Mouse (Mus musculus): Measurements from ENCODE around the gene Ppfia1.

Gene Ppfia1

DNA sequence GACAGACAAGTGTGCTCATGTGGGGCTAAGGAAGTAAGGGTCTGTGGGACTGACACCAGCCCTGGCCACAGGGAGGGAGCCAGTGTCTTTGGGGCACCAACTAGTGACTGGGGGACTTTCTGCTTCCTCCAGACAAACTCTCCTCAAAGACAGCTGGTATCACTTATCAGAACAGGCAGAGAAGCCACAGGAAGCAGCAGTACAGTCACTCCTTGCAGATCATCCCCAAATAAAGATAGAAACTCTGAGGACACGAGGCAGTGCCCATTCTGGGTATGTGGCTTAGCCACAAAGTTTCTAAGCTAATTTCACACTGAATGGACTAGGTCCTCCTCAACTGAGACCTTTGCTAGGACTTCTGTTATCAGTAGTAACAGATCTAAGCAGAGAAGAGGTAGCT lies 60.6 kb downstream of the Ppfia1 start:
- Histone ChIP-seq H3K4me3 (replicated peaks; ENCODE audit: low read length) (no peak overlapping the region), H3K36me3 (ENCODE audit: insufficient read depth, low read length) (peaks cover 91% of the 10 kb centered on the region), H3K4me1 (replicated peaks; ENCODE audit: low read depth, low read length) (no peaks in the 10 kb centered on the region), H3K27me3 (ENCODE audit: insufficient read depth, low read length) (no peaks in the 10 kb centered on the region), H3K9me3 (ENCODE audit: low read length) (no peaks in the 10 kb centered on the region)
- TF ChIP-seq CTCF (conservative IDR thresholded peaks at IDR 0.05; ENCODE audit: low read length) (no peak), POU5F1 (IDR thresholded peaks at IDR 0.05; ENCODE audit: borderline replicate concordance, low read length) (no peak), NANOG (IDR thresholded peaks at IDR 0.05; ENCODE audit: borderline replicate concordance, low read length) (no peak)

DNA sequence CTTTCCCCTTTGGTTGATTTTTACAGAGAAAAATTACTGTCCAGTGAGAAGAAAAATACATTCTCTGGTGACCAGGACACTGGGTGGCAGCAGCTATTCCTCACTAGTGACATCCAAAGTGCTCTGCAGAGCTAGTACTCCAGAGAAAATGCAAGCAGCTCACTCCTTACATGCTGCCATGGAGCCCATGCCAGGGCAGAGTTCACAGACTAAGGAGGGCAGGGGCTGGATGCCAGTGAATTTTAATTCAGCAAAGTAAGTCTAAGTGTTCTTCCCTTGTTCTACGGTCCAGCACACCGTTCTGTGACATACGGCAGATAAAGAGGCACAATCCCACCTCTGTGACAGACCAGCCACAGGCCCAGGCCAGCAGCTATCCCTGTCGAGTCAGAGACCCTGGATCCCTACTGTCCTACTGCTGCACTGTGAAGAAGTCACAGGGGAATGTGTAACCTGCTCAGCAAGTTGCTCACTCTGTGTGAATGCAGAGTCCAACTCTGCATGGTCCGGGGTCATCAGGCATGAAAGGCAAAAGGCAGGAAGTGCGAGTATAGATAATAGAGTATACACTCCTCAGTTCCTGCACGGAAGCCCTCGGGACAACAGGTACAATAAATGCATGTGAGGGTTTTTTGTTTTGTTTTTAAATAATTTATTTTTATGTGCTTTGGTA lies 63.2 kb downstream of the Ppfia1 start:
- H3K36me3 ChIP-seq (ENCODE audit: insufficient read depth, low read length): peaks cover 89% of the 10 kb centered on the region
- H3K4me3 ChIP-seq (replicated peaks; ENCODE audit: low read length): no peak overlapping the region
- no peaks in the 10 kb centered on the region for H3K27me3 ChIP-seq (ENCODE audit: insufficient read depth, low read length)
- H3K9me3 ChIP-seq (ENCODE audit: low read length): no peaks in the 10 kb centered on the region
- TF ChIP-seq CTCF (conservative IDR thresholded peaks at IDR 0.05; ENCODE audit: low read length) (no peak), POU5F1 (IDR thresholded peaks at IDR 0.05; ENCODE audit: borderline replicate concordance, low read length) (no peak), NANOG (IDR thresholded peaks at IDR 0.05; ENCODE audit: borderline replicate concordance, low read length) (no peak)
- H3K4me1 ChIP-seq (replicated peaks; ENCODE audit: low read depth, low read length): no peaks in the 10 kb centered on the region

DNA sequence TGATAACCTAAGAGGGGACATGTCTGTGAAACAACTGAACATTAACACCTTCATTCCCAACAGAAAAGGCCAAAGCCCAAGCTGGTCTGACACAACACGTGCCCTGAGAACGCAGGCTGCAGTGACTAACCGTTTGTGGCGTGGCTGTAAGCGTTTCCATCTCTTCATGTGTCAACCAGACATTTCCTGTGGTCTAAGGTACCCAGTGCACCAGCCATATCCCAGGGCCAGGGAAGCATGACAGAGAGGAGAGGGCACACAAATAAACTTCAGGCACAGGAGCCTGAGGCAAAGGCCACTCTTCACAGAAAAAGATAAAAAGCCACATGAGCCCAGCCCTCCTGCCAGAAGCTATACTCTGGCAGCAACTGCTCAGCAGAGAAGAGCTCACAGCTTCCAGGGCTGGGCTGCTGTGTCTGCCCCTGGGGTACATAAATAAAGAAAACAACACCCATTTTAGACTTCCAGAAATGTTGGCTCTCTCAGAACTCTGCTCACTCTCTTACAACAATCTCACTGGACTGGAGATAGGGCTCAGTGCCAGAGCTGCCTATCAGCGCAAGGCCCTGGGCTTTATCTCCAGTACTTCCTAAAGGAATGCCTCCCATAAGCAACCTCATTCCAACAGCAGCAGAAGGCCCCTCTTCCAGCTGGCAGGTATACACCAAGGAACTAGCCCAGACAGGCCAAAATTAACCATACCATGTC lies 64.3 kb downstream of the Ppfia1 start:
- peaks cover 89% of the 10 kb centered on the region for H3K36me3 ChIP-seq (ENCODE audit: insufficient read depth, low read length)
- TF ChIP-seq CTCF (conservative IDR thresholded peaks at IDR 0.05; ENCODE audit: low read length) (no peak), POU5F1 (IDR thresholded peaks at IDR 0.05; ENCODE audit: borderline replicate concordance, low read length) (no peak), NANOG (IDR thresholded peaks at IDR 0.05; ENCODE audit: borderline replicate concordance, low read length) (no peak)
- no peak overlapping the region for H3K4me3 ChIP-seq (replicated peaks; ENCODE audit: low read length)
- no peaks in the 10 kb centered on the region for H3K4me1 ChIP-seq (replicated peaks; ENCODE audit: low read depth, low read length)
- H3K27me3 ChIP-seq (ENCODE audit: insufficient read depth, low read length): no peaks in the 10 kb centered on the region
- no peaks in the 10 kb centered on the region for H3K9me3 ChIP-seq (ENCODE audit: low read length)

DNA sequence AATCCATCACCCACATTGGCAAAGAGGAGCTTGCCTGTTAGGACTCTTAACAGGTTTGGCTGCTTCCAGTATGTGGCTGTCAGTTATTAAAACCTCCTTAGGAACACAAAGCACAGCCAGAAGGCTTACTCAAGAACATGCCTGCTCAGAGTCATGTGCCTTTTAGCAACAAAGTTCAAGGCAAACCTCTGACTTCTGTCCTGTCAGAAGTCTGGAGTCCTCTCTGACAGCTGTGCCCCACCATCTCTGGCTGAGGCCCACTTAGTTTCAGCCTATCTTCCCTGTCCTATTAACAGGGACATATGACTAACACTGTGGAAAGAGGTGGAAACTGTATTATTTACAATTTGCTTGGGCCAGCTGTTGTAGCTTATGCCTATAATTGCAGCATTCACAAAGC lies 73.2 kb downstream of the Ppfia1 start:
- Histone ChIP-seq H3K4me3 (replicated peaks; ENCODE audit: low read length) (no peak overlapping the region), H3K36me3 (ENCODE audit: insufficient read depth, low read length) (peaks cover 78% of the 10 kb centered on the region), H3K4me1 (replicated peaks; ENCODE audit: low read depth, low read length) (no peaks in the 10 kb centered on the region), H3K27me3 (ENCODE audit: insufficient read depth, low read length) (no peaks in the 10 kb centered on the region), H3K9me3 (ENCODE audit: low read length) (no peaks in the 10 kb centered on the region)
- TF ChIP-seq NANOG (IDR thresholded peaks at IDR 0.05; ENCODE audit: borderline replicate concordance, low read length): no peak
- TF ChIP-seq CTCF (conservative IDR thresholded peaks at IDR 0.05; ENCODE audit: low read length): no peak
- TF ChIP-seq POU5F1 (IDR thresholded peaks at IDR 0.05; ENCODE audit: borderline replicate concordance, low read length): no peak

DNA sequence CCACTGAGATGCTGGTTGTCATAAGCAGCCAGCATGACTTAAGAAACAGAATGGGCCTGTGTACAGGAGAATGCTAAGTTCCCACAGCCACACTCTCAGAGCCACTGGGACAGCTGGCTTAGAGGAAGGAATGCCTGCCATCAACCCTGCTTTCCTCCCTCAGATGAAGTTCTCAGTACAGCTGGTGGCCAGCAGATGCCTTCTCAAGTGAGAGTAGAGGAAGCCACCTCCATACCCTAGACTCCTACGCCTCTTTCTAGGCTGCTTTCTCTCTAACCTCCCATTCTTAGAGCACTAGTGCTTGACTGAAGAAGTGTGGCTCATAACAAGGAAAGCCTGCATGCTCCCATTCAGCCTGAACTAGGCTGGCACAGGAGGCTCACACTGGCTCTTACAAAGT lies 74.0 kb downstream of the Ppfia1 start:
- TF ChIP-seq NANOG (IDR thresholded peaks at IDR 0.05; ENCODE audit: borderline replicate concordance, low read length): no peak
- TF ChIP-seq CTCF (conservative IDR thresholded peaks at IDR 0.05; ENCODE audit: low read length): no peak
- TF ChIP-seq POU5F1 (IDR thresholded peaks at IDR 0.05; ENCODE audit: borderline replicate concordance, low read length): no peak
- Histone ChIP-seq H3K36me3 (ENCODE audit: insufficient read depth, low read length) (peaks cover 72% of the 10 kb centered on the region), H3K27me3 (ENCODE audit: insufficient read depth, low read length) (no peaks in the 10 kb centered on the region), H3K4me3 (replicated peaks; ENCODE audit: low read length) (no peak overlapping the region), H3K4me1 (replicated peaks; ENCODE audit: low read depth, low read length) (peaks cover 2% of the 10 kb centered on the region), H3K9me3 (ENCODE audit: low read length) (no peaks in the 10 kb centered on the region)

DNA sequence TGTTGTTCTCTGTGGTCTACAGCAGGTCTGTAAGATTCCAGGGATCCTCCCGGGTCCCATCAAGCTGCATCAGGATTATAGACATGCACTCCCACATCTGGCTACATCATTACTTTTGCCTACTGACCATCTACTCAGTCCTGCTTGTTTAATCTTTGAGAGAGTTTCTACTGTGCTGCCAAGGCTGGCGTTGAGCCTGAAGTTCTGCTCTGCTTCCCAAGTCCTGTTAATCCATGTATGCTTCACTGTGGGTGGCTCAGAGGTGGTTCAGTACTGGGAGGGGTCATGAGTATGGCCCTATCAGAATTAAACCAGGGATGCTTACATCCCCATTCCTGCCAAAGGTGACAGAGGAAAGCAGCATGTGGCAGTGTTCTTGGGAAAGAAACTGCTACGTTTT lies 77.8 kb downstream of the Ppfia1 start:
- no peak for TF ChIP-seq POU5F1 (IDR thresholded peaks at IDR 0.05; ENCODE audit: borderline replicate concordance, low read length)
- no peak for TF ChIP-seq NANOG (IDR thresholded peaks at IDR 0.05; ENCODE audit: borderline replicate concordance, low read length)
- no peak for TF ChIP-seq CTCF (conservative IDR thresholded peaks at IDR 0.05; ENCODE audit: low read length)
- Histone ChIP-seq H3K36me3 (ENCODE audit: insufficient read depth, low read length) (peaks cover 35% of the 10 kb centered on the region), H3K4me3 (replicated peaks; ENCODE audit: low read length) (no peak overlapping the region), H3K27me3 (ENCODE audit: insufficient read depth, low read length) (no peaks in the 10 kb centered on the region), H3K9me3 (ENCODE audit: low read length) (no peaks in the 10 kb centered on the region), H3K4me1 (replicated peaks; ENCODE audit: low read depth, low read length) (peaks cover 31% of the 10 kb centered on the region)

DNA sequence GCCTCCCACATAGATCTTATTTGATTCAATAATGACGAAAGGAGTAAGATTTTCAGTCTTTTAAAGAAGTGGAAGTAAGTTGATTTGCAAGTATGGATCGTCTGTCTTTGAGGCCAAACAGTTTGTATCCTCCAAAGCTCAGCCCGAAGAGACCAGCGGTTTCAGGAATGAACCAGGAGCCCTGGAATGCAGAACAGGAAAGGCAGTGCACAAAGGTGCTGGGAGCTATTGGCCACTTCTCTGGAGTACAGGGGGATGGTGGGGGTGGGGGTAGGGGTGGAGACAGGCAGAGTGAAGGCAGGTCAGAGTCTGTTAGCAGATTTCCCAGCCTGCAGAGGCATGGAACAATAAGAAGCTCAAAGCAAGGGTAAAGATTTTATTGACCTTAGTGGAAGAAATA lies 80.0 kb downstream of the Ppfia1 start:
- Histone ChIP-seq H3K4me1 (replicated peaks; ENCODE audit: low read depth, low read length) (peaks cover 47% of the 10 kb centered on the region), H3K36me3 (ENCODE audit: insufficient read depth, low read length) (peaks cover 16% of the 10 kb centered on the region), H3K4me3 (replicated peaks; ENCODE audit: low read length) (no peak overlapping the region), H3K9me3 (ENCODE audit: low read length) (no peaks in the 10 kb centered on the region), H3K27me3 (ENCODE audit: insufficient read depth, low read length) (no peaks in the 10 kb centered on the region)
- TF ChIP-seq POU5F1 (IDR thresholded peaks at IDR 0.05; ENCODE audit: borderline replicate concordance, low read length) (no peak), NANOG (IDR thresholded peaks at IDR 0.05; ENCODE audit: borderline replicate concordance, low read length) (no peak), CTCF (conservative IDR thresholded peaks at IDR 0.05; ENCODE audit: low read length) (no peak)

DNA sequence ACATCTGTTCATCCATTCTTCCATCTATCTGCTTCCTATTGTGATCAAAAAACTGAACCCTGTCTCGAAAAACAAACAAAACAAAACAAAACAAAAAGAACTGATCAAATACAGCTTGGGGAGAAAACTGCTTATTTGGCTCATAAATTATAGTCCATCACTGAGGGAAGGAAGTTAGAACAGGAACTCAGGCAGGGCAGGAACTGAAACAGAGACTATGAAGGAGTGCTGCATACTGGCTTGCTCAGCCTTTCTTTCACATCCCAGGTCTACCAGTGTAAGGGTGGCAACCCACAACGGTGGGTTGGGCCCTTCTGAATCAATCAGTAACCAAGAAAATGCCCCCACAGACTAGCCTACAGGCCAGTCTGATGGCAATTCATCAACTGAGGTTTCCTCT lies 82.4 kb downstream of the Ppfia1 start:
- no peak for TF ChIP-seq NANOG (IDR thresholded peaks at IDR 0.05; ENCODE audit: borderline replicate concordance, low read length)
- TF ChIP-seq CTCF (conservative IDR thresholded peaks at IDR 0.05; ENCODE audit: low read length): no peak
- no peak for TF ChIP-seq POU5F1 (IDR thresholded peaks at IDR 0.05; ENCODE audit: borderline replicate concordance, low read length)
- Histone ChIP-seq H3K27me3 (ENCODE audit: insufficient read depth, low read length) (no peaks in the 10 kb centered on the region), H3K9me3 (ENCODE audit: low read length) (no peaks in the 10 kb centered on the region)

More for the DNA sequence above, 82.4 kb downstream of the Ppfia1 start:
- H3K36me3 ChIP-seq (ENCODE audit: insufficient read depth, low read length): peaks cover 21% of the 10 kb centered on the region
- peaks cover 61% of the 10 kb centered on the region for H3K4me1 ChIP-seq (replicated peaks; ENCODE audit: low read depth, low read length)
- H3K4me3 ChIP-seq (replicated peaks; ENCODE audit: low read length): peak overlapping the region; percentile 95
